Mouse (Mus musculus) T-helper 2 cell (primary cell): ENCODE measurements around the gene Cmtm2a.
"Not testable (repeated sequence)": the region's sequence is repeated elsewhere in the genome, so short reads cannot be mapped to it uniquely, and the experiment has no call there.

Experiments used
- in situ Hi-C: fragments of 300-600 bp; cut with MboI, MseI; formaldehyde crosslinking; loops from one replicate; pipeline ENCODE4 v1.15.1; 2025; ENCODE audit warnings: high pct_unique_total_duplicates

The Cmtm2a gene

DNA sequence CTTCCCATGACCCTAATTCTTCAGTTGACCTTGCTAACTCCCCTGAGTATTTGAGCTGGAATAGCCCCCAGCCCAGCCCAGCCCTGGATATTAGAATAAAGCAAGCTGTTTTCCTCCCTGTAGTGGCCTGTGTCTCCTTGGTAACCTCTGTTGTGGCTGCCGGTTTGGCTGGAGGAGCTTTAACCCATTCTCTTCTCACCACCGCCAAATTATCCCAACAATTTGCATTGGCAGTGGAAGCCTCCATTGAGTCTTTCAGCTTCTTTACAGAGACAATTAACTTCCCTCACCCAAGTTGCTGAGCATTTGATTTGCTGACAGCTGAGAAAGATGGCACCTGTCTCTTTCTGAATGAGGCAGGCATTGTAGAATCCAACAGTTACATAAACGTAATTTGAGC lies 8.6 kb upstream of the Cmtm2a start:
- in situ Hi-C loops = not testable (repeated sequence)

DNA sequence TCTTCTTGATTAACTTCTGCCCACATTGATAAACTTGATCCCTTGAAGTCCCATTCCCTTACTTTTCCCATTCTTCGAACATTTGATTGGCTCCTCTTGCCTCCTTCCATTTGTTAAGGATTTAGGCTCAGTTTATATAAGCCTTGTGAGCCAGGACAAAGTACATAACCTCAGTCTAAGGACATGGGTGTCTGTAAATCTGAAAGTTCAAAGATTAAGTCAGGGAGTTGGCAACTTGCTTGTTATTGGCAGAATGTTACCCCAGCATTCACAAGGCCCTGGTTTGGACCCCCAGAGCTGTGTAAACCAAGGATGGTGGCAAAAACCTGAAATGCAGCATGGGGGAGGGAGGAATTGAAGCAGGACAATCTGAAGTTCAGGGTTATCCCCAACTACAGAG lies 1.4 kb upstream of the Cmtm2a start:
- in situ Hi-C loops = no loop called here

DNA sequence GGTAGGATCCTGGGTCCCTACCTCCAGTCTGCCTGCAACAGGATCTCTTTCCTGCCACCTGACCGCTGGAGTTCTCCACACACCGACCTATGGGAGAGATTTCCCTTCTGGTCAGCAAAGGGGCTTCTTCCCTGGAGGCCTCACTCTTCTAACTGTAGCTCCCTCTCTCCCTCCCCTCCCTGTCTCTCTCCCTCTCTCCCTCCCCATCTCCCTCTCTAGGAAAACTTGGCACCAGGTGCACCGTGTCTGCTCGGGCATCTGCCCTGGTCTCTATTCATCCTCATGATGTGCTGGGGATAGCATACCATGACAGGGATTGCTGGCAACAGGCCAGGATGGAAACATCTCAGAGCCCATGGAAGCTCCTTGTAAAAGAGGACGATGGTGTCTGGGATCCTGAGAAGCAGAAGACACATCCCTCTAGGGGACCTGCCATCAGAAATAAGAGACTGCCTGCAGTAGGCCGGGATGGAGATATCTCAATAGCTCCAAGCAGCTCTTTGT lies 24.0 kb downstream of the Cmtm2a start:
- in situ Hi-C loops = no loop called here

DNA sequence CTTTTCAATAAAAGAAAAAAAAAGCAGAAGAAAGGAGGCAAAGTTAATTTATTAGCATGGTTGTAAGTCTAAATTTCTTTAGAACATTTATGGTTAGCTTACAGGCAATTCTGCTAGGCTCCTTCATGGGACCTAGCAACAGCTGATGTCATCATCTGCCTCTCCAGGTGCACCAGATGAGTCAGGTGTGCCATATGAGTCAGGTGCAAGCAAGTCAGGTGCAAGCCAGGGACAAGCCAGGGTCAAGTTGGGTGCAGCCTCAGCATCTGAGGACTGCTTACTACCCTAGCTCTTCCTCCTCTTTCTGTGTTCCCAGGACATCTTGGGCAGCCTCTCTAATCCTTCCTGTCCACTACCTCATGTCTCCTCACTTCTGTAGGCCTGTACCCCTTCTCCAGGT lies 24.6 kb downstream of the Cmtm2a start:
- in situ Hi-C loops = no loop called here

DNA sequence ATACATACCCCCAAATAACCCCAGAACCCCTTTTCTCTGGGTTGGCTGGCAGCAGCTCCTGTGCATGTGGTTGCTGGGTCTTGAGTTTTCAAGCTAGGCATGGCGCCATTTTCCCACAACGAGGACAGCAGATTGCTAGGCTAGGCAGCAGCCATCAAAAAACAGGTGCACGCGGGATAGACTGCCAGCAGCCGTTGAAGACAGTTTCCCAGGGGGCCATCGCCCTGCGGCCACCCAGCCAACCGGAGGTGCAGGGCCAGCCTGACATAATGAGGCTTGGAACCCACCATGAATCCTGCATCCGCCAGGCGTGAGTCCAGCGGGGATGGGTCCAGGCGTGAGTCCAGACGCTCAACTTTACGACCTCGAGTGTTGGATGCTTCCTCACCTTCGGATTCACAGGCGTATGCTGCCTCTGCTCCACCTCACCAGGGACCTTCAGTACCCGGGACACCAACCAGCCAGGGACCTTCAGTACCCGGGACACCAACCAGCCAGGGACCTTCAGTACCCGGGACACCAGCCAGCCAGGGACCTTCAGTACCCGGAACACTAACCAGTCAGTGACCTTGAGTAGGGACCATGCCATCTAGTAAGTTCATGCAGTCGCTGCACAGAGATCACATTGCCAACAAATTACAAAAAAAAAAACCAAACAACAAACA lies 28.6 kb downstream of the Cmtm2a start:
- in situ Hi-C loops = not testable (repeated sequence)

DNA sequence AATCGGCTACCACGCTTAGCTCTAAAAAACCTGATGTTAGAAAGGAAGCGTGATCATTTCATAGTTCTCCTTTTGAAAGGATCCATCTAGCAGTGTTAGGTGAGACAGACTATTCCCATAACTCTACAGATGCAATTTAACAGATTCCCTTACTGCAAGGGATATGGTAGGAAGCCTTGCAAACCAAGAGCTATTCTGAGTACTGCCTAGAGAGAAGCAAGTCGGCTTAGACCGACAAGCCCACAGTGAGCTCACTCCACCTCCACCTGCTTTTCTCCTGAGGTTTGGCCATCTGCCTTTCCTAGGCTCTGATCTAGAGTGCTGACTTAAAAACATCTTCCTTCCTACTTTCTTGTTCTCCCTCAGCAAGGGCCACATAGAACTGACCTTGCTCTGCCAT lies 31.2 kb downstream of the Cmtm2a start:
- in situ Hi-C loops = not testable (repeated sequence)

DNA sequence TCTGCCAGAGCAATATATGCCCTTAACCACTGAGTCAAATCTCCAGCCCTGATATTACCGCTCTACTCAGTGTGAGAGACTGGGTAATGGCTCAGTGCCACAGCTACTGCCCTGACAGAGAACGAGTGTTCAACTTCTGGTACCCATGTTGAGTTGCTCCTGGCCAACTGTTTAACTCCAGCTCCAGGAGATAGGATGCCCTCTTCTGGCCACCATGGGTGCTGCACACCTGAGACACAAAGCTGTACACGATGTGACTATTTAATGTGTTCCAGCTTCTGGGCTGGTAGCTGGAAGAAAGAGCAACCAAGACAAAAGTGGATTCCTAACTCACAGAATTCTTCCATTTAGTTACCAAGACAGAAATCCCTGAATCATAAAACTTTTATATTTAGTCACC lies 40.0 kb downstream of the Cmtm2a start:
- in situ Hi-C loops = no loop called here

DNA sequence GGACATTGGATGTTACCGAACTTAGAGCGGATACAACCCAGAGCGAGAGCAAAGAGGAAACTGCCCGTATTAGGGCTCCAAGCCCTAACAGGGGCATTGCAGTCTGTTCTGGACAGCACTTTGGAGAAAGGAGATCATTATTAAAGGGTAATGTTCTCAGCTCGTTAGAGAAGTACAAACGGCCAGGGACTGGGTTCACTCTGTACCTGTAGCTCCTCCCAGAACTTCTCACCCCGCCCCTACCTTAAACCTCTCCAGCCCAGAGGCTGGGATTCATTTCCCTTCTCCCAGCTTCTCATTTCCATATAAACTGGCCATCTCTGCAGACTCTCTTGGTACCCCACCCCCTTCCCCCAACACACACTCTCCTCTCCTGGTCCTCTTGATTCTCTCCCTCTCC lies 41.5 kb downstream of the Cmtm2a start:
- in situ Hi-C loops = no loop called here

DNA sequence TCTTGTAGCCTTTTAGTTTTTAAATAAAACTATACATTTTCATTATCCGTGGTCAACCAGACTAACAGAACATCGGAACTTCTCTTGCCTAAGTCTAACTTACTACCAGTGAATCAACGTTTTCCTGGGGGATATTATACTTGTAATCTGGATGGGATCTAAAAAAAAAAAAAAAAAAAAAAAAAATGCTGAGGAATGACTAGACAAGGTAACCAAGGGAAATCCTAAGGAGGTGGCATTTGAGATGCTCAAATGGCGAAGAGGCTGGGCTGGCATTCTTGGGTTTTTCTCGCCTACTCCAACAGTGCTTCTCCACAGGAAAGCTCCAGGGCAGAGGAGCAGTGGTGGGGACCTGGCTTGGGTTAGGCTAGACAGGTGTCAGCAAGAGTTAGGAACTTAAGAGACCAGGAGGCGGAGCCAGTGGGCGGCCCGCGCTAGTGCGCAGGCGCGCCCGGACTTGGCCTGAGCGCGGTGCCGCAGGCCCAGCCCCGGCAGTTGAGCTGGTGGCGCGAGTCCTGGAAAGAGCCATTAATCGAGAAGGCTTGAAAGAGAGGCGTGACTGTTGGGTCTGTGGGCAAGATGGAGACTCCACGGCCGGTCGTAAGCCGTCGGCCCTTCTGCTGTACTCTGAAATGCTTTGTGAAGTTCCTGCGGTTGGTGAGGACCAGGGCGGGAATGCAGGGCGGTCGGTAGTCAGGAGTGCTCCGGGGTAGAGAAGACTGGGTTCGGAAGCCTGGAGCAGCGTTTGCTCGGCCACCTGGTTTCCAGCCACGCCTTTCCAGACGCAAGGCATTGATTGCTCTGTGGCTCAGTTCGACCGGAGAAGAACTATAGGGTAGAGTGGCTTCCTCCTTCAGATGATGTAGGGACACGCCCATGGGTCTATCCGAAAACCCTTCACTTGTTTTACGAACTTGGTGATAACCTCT lies 42.3 kb downstream of the Cmtm2a start, which contains the start of gene Cklf:
Cklf (plus strand) TSS at position 423 of the 929 bp plus-strand sequence.
- in situ Hi-C loops = no loop called here

DNA sequence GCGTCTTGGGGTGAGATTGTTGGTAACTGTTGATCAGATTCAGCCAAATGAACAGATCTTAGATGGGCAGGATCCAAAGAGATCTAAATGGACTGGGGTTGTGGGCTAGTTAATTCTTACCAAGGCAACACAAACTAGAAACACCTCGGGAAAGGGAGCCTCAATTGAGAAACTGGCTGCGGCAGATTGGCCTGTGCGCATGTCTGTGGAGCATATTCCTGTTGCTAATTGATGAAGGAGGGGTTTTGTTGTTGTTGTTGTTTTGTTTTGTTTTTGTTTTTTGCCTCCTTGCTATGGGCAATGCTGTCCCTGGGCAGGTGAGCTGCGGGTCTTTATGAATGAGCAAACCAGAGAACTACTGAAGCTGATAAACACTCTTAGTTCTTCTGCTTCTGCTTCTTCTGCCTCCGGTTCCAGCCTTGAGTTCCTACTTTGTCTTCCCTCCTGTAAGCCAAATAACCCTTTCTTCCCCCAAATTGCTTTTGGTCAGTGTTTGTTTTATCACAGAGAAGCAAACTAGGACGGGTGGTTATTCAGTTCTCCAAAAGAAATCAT lies 43.5 kb downstream of the Cmtm2a start:
- in situ Hi-C loops = loop anchor here (5.0 kb wide), 1 partner anchor 333 kb away; no protein-coding TSS in a partner anchor

DNA sequence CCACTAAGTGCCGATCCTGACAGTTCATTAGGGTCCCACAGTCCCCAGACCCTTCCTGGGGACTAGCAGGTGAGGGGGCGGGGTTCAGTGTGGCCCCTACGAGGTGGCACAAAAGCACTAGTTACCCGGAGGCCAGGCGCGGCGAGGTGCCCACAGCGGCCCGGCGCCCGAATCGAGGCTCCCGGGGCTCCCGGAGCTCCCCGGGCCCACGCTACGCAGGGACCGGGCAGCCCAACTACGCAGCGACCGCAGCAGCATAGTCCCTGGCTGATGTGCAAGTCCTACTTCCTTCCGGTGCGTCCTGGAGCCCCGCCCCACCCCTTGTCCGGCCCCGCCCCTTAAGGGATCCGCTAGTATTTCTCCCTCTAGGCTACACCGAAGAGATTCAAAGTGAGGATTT lies 44.7 kb downstream of the Cmtm2a start, which contains the start of gene Tk2:
Tk2 (minus strand) TSS at position 283 of the 400 bp plus-strand sequence.
- in situ Hi-C loops = loop anchor here (5.0 kb wide), 1 partner anchor 334 kb away; no protein-coding TSS in a partner anchor

DNA sequence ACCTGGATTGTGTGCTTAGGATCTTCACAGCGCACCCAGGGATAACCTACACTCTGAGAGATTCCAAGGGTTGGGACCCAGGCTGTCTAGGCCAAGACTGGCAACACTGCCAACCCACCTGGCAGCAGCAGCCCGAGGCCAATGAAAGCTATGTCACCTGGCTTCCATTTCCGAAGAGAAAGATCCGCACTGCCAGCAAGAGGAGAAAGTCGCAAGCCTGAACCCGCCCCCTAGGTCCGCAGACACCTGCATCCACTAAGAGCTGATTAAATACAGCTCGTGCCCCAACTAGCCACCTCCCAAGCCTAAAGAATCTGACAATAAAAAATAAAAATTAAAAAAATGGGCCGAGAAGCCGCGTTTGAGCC lies 45.1 kb downstream of the Cmtm2a start:
- in situ Hi-C loops = loop anchor here (5.0 kb wide), 1 partner anchor 334 kb away; no protein-coding TSS in a partner anchor

DNA sequence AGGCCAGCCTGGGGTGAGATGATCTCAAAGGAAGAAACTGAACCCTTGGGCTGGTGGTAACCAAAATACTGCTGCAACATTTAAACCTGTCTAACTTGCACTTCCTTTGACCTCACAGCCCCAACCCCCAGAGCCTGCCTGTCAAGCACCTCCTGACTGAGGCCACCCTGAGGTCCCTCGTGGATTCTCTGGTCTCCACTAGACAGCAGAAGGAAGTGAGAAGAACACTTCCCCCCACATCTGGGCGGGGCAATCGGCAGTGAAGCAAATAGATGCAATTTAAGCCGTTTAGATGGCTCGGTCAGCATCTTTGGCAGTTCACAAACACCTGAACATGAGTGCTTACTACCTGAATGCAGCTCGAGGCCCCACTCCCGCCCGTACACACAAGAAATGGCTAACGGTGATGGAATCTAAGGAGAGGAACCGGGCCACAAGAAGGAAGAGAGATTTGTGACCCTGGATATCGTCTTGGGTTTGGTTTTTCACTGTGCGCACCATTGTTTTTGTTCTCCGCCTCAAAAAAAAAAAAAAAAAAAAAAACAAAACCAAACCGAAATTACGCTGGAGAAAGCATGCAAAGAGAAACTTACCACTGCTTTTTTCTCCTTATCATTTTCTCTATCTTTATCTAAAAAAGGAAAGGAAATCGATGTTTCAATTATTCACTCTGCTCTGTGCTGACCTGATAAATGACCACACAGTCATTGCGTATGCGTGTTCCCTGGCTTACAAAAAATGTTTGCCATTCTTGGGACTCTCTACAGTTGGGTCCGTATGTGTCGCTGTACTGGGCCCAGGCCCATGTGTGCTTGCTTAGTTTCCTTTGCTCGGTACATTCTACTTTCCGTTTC lies 45.7 kb downstream of the Cmtm2a start:
- in situ Hi-C loops = loop anchor here (5.0 kb wide), 1 partner anchor 335 kb away; no protein-coding TSS in a partner anchor

DNA sequence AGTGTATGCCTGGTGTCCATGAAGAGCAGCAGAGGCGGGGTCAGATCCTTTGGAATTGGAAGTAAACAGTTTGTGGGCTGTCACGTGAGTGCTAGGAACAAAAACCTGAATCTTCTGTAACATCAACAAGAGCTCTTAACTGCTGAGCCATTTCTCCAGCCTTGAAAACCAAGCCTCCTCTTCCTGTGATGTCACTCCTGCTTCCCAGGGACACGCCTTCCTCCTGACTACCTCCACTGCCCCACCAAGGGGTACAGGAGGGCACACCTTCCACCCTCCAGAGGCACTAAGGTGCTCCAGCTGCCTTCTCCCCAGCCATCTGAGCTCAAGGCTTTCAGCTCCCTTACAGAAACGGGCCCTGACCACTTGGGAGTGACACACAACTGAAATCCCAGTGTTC lies 46.4 kb downstream of the Cmtm2a start:
- in situ Hi-C loops = loop anchor here (5.0 kb wide), 1 partner anchor 336 kb away; no protein-coding TSS in a partner anchor

DNA sequence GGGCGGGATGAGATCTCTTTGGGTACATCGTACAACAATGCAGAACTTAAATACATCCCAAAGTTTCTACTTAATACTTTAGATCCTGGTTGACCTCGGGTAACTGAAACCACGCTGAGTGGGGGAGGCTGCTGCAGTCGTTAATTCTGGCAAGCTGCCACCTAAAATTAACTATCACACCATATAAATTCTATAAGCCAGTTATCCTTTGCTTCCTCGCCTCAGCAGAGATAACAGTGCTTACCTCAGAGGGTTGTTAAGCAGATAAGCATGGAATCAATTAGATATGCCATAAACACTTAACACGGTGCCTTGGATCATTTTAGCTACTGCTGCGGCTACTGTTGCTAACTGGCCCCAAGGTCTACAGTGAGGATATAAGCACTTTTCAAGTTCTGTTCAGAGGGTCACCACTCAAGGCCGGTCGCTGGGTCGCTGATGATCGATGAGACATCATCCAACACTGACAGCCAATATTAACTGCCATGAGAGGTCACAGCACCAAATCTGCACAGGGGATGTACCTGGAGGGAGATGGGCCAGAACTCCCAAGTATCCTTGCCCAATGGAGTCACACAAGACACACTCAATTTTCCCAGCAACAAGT lies 50.8 kb downstream of the Cmtm2a start:
- in situ Hi-C loops = no loop called here

DNA sequence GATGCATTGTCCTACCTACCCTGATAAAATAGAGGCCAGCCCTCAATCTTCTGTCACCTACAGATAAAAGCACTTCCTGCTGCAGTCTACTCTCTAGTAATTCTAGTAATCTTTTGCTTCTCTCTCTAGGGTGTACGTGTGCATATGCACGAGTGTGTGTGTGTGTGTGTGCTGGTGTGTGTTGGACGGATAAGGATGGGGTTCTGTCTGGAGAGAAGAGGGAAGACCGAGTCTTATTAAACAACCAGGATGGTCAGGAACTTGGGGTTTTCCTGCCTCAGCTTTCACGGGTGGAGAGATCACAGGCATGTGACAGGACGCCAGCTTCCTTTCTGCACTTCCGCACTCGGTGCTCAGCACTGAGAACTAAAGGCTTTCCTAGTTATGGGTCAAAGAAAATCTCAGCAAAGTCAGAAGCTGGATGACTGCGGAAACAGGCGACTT lies 53.5 kb downstream of the Cmtm2a start:
- in situ Hi-C loops = no loop called here

DNA sequence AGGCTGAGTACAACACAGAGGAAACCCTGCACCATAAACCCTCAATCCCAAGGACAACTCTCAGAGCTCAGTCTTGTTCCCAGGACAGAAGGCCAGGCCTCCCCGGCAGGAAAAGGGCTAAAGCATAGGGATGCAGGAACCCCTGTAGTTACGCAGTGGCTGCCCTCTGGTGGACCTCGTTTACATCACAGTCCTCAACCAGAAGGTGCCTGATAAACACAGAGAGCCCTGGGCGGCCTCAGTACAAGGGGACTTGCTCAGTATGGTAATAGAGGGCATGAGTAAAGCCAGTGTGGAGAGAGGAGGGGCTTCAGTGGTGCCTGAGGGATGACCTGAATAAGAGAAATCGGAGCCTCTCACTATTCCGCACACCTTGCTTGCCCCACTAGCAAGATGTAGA lies 58.4 kb downstream of the Cmtm2a start:
- in situ Hi-C loops = no loop called here

DNA sequence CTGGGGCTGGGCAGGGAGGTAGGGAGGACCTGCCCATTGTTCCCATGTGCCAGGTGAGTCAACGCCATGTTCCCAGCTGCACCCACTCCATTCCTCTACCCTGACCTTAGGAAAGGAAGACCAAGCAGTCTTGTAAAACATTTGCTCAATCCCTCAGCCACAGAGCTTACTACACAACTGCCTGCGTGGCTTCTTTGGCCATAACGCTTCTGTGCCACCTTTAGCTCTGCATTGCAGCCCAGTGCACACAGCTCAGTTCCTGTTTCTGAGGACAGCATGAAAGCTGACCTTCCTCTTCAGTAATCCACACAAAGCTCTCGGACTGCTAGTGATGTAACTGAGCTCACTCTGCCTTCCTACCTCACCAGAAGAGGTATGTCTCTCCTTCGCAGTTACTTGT lies 60.1 kb downstream of the Cmtm2a start:
- in situ Hi-C loops = no loop called here

DNA sequence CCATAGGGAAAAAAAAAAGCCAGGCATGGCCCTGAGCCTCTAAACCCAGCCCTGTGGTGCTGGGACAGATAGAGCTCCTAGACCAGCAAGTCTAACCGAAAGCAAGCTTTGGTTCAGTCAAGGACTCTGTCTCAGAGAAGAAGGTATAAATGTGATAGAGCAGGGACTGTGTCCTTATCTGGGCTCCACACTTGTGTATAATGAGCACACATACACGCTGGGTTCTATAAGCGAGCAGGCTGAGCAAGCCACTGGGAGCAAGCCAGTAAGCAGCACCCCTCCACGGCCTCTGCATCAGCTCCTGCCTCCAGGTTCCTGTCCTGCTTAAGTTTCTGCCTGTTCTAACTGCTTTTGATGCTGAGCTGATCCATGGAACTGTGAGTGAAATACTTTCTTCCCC lies 60.9 kb downstream of the Cmtm2a start:
- in situ Hi-C loops = no loop called here
